Mouse (Mus musculus): ENCODE results near the gene Tmem88b.
"Not testable (repeated sequence)": the region's sequence is repeated elsewhere in the genome, so short reads cannot be mapped to it uniquely, and the experiment has no call there.

Tmem88b gene

DNA sequence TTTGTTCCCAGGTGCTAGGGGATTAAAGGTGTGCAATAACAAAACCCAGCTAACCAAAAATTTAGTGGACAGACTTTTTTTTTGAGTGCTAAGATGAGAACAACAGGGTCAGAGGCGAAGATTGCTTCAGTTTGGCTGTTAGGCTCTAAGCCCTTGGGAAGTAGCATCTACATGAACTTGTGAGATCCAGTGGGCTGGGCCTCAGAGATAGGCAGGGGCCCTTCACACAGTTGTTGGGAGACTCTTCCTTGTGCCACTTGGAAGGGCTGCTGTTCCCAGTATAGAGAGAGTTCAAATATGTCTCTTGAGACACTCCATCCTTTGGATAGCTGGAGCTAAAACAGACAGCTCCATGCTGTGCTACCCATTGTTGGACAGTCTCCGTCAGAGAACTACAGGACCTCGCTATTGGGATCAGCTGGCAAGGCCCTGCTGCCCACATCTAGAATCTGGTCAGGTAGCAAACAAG is 4.4 kb upstream of the Tmem88b start, which contains the start of gene Ankrd65:
TSS of gene Ankrd65 (plus strand) at position 419 of the 469 bp plus-strand sequence.
- ATAC-seq (ENCODE audit: insufficient number of reproducible peaks, low FRiP score, low TSS enrichment) = no peak

GRCm38 (mm10) chr4:155788833-155789232 is 3.2 kb upstream of the Tmem88b start:
- ATAC-seq (ENCODE audit: insufficient number of reproducible peaks, low FRiP score, low TSS enrichment) = not testable (repeated sequence)

- ATAC-seq (ENCODE audit: insufficient number of reproducible peaks, low FRiP score, low TSS enrichment) = no peak
Measured at GRCm38 (mm10) chr4:155788300-155788699, 2.6 kb upstream of the Tmem88b start.

DNA sequence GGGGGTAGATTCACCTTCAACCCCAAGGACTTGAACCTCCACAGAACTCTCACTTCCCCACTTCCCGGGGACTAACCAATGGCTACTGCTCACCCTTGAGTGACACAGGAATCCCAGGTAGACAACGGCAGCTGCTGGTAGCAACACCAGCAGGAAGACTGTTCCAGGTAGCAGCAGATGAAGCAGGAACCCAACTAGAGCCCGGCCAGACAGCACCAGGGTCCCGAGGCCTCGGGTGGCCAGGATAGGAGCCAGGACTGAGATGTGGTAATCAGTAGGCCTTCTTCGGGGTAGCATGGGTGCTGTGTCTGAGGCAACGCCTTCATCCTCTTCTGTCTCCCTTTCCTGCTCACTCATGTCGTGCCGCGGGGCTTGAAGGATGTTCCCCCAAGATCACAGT is 428 bp downstream of the Tmem88b start:
- no peak for ATAC-seq (ENCODE audit: insufficient number of reproducible peaks, low FRiP score, low TSS enrichment)

DNA sequence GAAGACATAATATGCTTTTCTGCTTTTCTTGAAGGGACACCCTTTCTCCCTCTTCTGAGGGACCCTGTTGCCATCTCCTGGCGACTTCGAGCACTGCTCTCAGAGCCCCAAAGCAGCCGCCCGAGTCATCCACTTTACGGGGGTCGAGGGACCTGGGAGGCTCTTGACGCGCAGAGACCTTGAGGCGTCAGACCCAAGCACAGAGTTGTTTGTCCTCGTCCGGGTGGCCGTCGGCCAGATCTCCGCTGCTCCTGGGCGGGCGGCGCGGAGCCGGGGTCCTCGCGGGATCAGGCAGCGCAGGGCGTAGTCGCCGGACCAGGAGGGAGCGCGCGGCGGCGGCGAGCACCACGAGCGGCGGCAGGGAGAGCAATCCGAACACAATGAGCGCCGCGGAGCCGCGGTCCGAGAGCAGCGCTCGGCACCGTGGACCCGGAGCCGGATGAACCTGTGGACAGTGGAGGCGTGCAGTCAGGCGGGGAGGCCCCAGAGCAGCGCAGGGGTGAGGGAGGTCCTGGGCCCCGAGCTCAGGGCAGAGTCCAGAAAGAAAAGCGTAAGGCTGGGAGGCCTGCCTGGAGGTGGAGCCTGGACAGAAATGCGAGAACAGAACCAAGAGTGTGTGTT is 1.5 kb downstream of the Tmem88b start:
- peak; percentile 84 for ATAC-seq (ENCODE audit: insufficient number of reproducible peaks, low FRiP score, low TSS enrichment)

- no peak; the same call in 1 of the 2 replicates for ATAC-seq (ENCODE audit: insufficient number of reproducible peaks, low FRiP score, low TSS enrichment)
Measured at GRCm38 (mm10) chr4:155783486-155784080, 2.1 kb downstream of the Tmem88b start.

GRCm38 (mm10) chr4:155780895-155781294 is 4.8 kb downstream of the Tmem88b start:
- no peak for ATAC-seq (ENCODE audit: insufficient number of reproducible peaks, low FRiP score, low TSS enrichment)

- no peak for ATAC-seq (ENCODE audit: insufficient number of reproducible peaks, low FRiP score, low TSS enrichment)
Measured at GRCm38 (mm10) chr4:155779498-155779897, 6.2 kb downstream of the Tmem88b start.

- no peak for ATAC-seq (ENCODE audit: insufficient number of reproducible peaks, low FRiP score, low TSS enrichment)
Measured at GRCm38 (mm10) chr4:155777816-155778215, 7.9 kb downstream of the Tmem88b start.

DNA sequence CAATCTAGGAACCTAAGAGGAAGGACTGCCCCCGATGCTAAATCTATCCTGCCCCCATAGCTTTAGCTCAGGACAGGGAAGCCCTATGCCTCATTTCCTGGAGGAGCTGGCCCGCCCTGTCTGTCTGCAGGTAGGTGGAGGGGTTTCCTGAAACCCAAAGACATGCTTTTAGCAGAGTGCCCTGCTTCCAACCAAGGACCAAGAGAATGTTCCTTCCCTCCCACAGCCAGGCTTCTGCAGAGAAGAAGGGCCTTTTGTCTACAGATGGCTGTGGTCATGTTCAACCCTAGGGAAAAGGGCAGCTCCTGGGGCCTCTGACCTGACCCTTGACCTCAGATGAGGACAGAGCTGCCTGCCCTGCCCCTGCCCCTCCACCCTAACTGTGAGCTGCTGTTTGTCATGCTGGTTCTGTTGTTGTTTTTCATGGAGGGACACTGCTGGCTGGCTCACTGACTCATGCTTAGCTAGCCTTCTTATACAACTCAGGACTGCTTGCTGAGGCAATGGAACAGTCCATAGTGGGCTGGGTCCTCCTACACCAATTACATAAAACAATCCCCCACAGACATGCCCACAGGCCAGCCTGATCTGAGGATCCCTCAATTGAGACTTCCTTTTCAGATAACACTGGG is 8.9 kb downstream of the Tmem88b start:
- no peak for ATAC-seq (ENCODE audit: insufficient number of reproducible peaks, low FRiP score, low TSS enrichment)

GRCm38 (mm10) chr4:155775855-155776254 is 9.8 kb downstream of the Tmem88b start:
- ATAC-seq (ENCODE audit: insufficient number of reproducible peaks, low FRiP score, low TSS enrichment) = no peak

- no peak for ATAC-seq (ENCODE audit: insufficient number of reproducible peaks, low FRiP score, low TSS enrichment)
Measured at GRCm38 (mm10) chr4:155774971-155775740, 10.5 kb downstream of the Tmem88b start.

DNA sequence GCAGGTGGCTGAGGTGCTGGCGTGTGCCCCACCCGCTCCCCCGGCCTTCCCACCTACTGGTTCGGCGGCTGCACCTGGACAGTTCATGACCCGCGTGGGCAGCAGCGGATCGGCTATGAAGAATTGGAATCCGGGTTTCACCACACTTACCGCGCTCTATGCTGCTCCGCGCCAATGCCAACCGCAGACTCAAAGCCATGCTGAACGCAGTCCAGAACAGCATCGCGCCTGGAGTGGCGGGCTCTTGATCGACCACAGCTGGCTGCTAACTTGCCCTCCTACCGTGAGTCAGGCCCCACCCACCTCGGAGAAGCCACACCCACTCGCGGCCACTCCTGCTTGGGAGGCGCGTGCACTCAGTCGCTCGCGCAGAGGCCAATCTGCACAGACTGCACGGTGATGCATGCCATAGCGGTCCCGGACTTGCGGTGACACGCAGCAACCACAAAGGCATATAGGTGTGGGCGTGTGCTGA is 11.4 kb downstream of the Tmem88b start, which contains the start of gene Vwa1:
TSS of gene Vwa1 (minus strand) at position 419 of the 475 bp plus-strand sequence.
- ATAC-seq (ENCODE audit: insufficient number of reproducible peaks, low FRiP score, low TSS enrichment) = peak; percentile 54; the same call in 1 of the 2 replicates

GRCm38 (mm10) chr4:155773335-155774078 is 12.2 kb downstream of the Tmem88b start:
- no peak for ATAC-seq (ENCODE audit: insufficient number of reproducible peaks, low FRiP score, low TSS enrichment)

GRCm38 (mm10) chr4:155772786-155773185 is 12.9 kb downstream of the Tmem88b start:
- ATAC-seq (ENCODE audit: insufficient number of reproducible peaks, low FRiP score, low TSS enrichment) = no peak

- ATAC-seq (ENCODE audit: insufficient number of reproducible peaks, low FRiP score, low TSS enrichment) = no peak
Measured at GRCm38 (mm10) chr4:155771706-155772105, 14.0 kb downstream of the Tmem88b start.

DNA sequence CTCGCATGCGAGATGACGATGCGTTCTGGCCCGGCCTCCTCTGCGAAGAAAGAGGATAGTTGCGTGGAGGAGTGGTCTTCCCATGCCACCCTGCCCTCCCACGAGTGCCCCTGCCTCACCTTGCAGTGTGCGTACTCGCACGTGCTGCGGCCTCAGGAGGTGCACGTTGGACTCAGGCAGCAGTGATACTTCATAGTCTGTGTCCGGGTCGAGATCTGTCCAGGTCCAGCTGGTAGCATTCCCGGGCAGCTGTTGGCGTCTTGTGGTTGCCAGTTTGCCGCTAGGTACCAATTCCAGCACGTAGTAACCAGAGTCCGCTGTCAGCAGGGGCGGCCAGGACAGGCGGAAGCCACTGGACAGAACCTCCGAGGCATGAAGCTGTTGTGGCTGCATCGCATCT is 15.0 kb downstream of the Tmem88b start:
- ATAC-seq (ENCODE audit: insufficient number of reproducible peaks, low FRiP score, low TSS enrichment) = no peak; the same call in 1 of the 2 replicates

- peak; percentile 75 for ATAC-seq (ENCODE audit: insufficient number of reproducible peaks, low FRiP score, low TSS enrichment)
Measured at GRCm38 (mm10) chr4:155769880-155770512, 15.7 kb downstream of the Tmem88b start.

GRCm38 (mm10) chr4:155769496-155769879 is 16.2 kb downstream of the Tmem88b start:
- ATAC-seq (ENCODE audit: insufficient number of reproducible peaks, low FRiP score, low TSS enrichment) = no peak

All from cerebellum, adult (tissue).